Mouse (Mus musculus) skeletal muscle tissue, adult 2 months (tissue): Measurements from ENCODE around the gene Trim47.
A peak's percentile ranks its signal among the peaks of the same experiment; 100 is the strongest.
"Not testable (repeated sequence)": the region's sequence is repeated elsewhere in the genome, so short reads cannot be mapped to it uniquely, and the experiment has no call there.

Source experiments
- DNase-seq: peaks from one replicate; pipeline ENCODE4 v3.0.0-alpha.2; 2012; ENCODE audit warnings: low read depth, low spot score

Gene Trim47

GRCm38 (mm10) chr11:116107777-116108285, 19.2 kb downstream of the Trim47 start:
- no peak for DNase-seq

- no peak for DNase-seq
Measured at GRCm38 (mm10) chr11:116106963-116107776, 19.8 kb downstream of the Trim47 start.

GRCm38 (mm10) chr11:116106154-116106962, 20.7 kb downstream of the Trim47 start:
- DNase-seq = no peak

DNA sequence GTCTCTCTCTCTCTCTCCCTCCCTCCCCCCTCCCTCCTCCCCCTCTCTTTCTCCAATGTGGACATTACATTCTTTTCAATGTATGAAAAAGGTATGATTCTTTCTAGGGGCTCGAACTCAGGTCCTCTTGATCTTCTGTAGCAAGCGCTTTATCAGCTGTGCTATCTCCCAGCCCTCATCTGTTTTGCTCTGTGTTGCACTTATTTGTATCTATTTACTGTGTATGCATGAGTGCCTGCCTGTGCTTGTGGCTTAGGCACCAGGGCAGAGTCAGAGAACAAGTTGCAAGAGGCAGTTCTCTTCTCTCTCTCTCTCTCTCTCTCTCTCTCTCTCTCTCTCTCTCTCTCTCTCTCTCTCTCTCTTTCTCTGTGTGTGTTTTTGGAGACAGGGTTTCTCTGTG, 21.9 kb downstream of the Trim47 start:
- DNase-seq = no peak

- DNase-seq = peak; percentile 80
Measured at GRCm38 (mm10) chr11:116104006-116104646, 22.9 kb downstream of the Trim47 start.

- no peak for DNase-seq
Measured at GRCm38 (mm10) chr11:116103572-116103971, 23.4 kb downstream of the Trim47 start.

DNA sequence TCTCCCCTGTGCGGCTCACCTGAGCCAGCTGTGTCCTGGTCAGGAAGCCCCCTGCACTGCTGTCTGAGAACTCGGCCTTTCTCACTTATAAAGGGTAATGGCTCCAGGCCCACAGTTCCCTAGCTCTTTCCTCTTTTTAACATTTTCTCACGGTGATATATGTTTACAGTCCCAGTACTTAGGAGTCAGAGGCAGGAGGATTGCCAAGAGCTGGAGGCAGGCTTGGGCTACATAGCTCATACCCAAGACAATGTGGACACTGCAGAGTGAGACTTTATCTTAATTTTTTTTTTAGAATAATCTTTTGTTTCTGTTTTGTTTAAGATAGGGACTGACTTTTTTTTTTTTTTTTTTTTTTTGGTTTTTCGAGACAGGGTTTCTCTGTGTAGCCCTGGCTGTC, 24.5 kb downstream of the Trim47 start:
- no peak for DNase-seq

DNA sequence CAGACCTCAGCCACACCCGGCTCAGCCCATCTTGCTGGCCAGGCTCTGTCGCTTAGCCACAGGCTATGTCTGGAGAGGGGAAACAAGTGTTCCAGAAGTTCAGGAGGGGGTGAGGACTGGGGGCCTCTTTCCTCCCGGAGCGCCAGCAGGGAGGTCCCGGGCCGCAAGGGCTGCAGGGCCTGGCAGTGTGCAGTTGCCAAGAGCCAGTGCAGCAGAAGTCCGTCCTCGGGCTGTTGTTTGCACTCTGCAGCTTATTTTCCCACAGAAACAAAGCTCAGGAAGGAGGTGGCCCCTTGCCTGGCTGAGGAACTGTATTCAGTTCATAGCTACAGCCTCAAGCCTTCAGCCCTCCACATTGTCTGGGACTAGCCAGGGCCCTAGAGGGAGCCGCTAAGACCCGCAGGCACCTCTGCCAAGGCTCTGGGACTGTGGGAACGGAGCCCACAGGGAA, 25.1 kb downstream of the Trim47 start:
- DNase-seq = no peak

DNA sequence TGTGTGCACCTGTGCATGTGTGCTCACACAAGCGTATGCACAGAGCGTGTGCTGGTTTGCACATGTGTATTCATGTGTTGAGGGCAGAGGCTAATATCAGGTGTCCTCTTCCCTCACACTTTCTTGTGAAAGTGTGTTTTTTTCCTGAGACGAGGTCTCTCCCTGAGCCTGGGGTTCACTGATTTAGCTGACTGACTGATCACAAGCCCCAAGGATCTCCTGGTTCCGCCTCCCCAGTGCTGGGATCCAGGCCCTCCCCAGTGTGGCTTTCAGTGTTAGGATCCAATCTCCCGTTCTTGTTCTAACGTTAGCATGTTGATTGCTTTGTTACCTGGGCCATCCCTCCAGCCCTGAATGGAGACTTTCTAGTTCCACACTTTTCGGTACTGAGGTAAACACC, 26.2 kb downstream of the Trim47 start:
- DNase-seq = no peak

- peak; percentile 93 for DNase-seq
Measured at GRCm38 (mm10) chr11:116100385-116100784, 26.6 kb downstream of the Trim47 start.

- no peak for DNase-seq
Measured at GRCm38 (mm10) chr11:116099462-116099861, 27.5 kb downstream of the Trim47 start.

- no peak for DNase-seq
Measured at GRCm38 (mm10) chr11:116098711-116099460, 28.1 kb downstream of the Trim47 start.

- no peak for DNase-seq
Measured at GRCm38 (mm10) chr11:116096213-116097108, 30.5 kb downstream of the Trim47 start.

DNA sequence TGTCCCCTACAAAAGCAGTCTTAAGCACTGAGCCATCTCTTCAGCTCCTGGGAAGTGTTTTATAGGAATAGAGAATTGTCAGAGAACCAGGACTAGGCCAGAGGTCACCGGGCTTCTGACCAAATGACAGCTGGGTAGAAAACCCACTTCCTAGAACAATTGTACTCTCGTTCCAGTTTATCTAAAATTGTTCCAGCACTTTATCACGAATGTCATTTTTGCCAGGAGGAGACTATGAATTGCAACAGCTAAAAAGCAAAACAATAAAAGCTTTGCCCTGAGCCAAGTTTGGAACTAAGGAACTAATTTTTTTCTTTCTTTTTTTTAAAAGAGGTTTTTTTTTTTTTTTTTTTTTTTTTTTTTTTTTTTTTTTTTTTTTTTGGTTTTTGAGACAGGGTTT, 31.4 kb downstream of the Trim47 start:
- peak; percentile 66 for DNase-seq

GRCm38 (mm10) chr11:116093771-116094565, 33.0 kb downstream of the Trim47 start:
- DNase-seq = no peak

GRCm38 (mm10) chr11:116092959-116093358, 34.1 kb downstream of the Trim47 start:
- not testable (repeated sequence) for DNase-seq

DNA sequence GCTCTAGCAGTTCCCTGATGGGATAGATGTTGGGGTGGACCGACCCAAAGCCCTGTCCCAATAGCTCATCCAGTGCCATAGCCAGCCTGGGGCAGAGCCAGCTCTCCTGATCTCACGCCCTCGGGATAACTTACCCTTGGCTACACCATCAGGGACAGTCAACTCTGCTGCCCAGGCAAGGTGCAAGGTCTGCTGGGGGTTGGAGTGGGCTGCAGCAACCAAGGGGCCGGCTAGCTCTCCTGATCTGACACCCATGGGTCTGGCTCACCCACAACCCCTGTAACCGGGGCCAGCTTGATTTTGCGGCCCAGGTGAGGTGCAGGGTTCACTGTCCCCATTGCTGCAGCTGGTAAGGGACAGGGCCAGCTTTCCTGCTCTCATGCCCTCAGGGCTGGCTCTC, 35.4 kb downstream of the Trim47 start:
- no peak for DNase-seq

- no peak for DNase-seq
Measured at GRCm38 (mm10) chr11:116089545-116089944, 37.5 kb downstream of the Trim47 start.

GRCm38 (mm10) chr11:116088741-116089394, 38.1 kb downstream of the Trim47 start:
- no peak for DNase-seq
